Mouse (Mus musculus): ENCODE data around the gene Mepce. TPM values are rescaled to one million over a fixed set of nuclear protein-coding genes. Genes with fewer than 3 reads are reported as not detected.
"Not testable (repeated sequence)": the region's sequence is repeated elsewhere in the genome, so short reads cannot be mapped to it uniquely, and the experiment has no call there.

The Mepce gene
- total RNA-seq, 2 experiments from 2014 or later = 52.1 to 53.6 TPM

DNA sequence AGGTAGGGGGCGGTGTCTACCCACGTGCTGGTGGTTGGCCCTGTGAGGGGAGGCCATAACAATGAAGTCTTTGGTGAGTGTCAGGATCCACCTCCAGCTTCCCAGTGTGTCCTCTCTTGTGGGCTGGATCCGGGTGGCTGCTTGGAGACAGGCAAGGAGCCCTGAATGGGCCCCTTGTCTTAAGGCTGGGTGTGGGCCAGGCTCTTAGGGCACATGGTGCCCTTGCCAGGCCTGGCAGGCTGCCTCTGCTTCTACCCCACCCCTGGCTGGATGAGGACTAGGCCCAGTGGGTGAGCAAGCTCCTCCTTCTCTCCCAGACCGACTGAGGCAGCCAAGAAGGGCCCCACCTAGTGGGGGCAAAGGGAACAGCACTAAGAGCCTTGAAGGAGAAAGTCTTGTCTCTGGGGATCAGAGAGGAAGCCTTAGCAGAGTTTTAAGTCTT is 27.5 kb downstream of the Mepce start:
- peak; percentile 81 to 93 for DNase-seq (ENCODE audit: low spot score in 2 of 2)

DNA sequence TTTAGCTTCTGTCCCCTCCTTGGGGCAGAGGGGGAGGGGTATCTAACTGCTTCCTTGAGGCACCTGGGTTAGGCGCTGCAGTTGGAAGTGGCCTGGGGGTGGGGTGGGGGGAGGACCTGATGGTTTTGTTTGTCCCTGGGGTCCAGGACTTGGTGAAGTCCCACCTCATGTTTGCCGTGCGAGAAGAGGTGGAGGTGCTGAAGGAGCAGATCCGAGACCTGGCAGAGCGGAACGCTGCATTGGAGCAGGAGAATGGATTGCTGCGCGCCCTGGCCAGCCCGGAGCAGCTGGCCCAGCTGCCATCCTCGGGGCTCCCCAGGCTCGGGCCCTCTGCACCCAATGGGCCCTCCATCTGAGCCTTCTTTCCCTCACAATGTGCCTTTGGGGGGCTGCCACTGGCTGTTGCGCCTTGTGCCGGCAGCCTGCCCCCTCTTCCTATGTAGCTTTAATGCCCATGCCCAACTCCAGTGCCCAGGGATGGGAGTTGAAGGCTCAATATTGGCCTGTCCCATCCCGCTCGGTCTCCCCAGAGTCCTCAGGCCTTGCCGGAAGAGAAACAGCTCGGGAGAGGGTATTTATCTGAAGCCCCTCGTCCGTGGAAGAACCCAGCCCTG is 28.4 kb downstream of the Mepce start:
- DNase-seq (ENCODE audit: low spot score in 2 of 2) = no peak

DNA sequence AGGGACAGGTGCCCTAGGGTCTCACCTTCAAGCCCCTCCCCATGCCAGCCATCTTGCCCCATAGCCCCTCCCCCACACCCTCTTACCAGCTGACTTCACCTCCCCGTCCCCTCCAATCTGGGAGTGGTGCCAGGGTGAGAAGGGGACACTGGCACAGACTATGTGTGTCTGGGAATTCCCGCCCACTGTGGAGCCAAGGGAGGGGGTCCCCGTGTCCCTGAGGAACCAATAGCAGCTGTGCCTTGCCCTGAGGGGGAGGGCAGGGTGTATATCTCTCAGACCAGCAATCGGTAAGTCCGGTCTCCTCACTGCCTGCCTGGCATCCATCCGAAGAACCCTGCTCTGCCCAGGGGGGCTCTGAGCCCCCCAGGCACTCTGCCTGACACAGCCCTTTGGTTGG is 29.6 kb downstream of the Mepce start:
- peak; percentile 66 to 86 for DNase-seq (ENCODE audit: low spot score in 2 of 2)

DNA sequence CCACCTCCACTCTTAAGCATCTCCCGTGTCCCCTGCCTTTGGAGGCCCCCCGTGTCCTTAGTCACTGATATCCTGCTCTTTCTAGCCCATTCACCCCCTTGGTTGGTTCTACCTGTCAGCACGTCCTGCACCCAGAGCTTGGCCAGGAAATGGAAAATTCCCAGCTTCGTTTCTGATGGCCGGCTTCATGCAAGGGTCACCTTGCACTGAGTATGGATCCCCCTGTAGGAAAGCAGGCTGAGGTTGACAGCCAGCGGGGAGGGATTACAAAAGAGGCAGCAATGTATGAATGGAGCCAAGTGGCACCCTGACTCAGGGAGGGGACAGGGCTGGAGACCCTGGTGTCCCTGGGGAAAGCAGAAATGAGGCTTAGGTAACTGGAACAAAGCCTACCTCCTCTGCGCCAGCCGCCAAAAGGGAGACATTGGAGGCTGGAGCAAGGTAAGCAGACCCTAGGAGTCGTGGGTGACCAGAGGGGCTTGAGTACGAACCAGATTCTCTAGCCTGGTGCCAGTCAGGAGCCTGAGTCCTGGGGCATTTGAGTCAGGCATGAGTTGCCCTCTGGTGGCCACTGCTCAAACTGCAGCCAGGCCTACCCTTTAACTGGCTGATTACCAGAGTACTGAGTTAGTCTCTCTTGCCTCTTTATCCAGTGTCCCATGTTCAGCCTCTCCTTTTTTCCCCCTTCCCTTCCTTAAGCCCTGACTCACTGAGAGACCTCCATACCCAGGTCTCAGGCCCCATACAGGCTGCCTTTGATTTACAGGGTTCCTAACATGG is 30.4 kb downstream of the Mepce start:
- peak; percentile 68 to 96 for DNase-seq (ENCODE audit: low spot score in 2 of 2)

DNA sequence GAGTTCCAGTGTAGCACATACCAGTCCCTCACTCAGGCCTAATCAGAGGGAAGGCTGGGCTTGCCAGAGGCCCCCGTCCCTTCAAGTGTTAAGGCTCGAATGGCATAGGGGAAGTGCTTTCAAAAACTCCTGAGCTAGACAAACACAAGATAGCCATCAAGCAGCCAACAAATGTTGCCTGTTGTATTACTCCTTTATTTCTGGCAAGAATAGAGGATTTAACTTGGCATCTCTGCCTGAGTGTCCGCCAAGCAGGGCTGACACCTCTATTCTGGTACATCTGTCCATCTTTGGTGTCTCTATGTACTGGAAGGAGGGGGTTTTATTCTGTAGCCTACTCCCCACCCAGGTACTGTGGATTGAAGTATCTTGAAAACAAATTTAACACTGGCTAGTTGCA is 31.3 kb downstream of the Mepce start:
- DNase-seq (ENCODE audit: low spot score in 2 of 2) = no peak

DNA sequence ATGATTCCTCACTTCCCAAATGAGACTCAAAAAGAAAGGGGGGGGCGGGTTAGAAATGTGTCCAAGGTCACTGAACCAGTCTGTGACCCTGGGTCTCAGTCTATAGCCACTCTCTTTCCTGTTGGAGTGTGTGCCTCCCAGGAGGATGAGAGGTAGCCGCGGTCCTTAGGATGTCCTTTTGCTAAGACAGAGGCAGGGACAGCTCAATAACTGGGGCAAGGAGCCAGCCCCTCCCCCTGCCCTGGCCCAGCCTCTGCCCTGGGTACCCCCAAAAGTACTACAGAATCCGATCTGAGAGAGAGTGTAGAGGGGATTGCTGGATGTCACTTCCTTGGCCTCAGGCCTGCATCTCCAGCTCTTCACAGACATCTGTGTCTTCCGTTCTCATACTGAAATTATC is 32.0 kb downstream of the Mepce start:
- DNase-seq (ENCODE audit: low spot score in 2 of 2) = no peak

DNA sequence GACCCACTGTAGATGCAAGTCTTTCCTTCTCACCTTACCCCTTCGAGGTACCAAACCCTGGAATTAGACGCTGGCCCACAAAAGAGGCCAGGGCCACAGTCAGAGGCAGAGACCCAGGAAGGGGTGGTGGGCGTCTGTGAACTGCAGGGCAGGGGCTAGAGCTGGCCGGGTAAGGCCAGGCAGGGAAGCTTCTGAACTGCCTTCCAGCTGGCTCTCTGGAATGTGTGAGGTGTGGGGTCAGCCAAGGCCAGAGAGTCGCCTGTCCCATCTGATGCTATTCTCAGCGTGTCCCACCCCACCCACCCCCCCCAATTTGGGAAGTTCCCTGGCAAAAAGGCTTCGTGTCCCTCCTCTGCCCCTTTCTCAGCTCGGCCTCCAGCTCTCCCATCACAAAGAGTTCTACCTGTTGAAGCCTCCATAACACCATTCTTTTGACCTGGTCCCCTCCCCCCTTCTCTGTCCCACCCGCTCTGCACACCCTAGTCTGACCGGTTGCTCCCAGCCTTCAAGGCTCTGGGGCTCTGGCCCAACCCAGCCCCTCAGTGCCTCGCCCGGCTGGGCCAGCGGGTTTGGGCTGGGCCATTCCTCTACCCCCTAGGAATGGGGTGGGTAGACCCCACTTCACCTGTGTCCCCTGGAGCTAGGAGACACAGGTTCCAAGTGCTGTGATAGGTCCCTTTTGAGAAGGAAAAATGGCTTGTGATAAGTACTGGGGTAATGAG is 34.2 kb downstream of the Mepce start:
- DNase-seq (ENCODE audit: low spot score in 2 of 2) = no peak

DNA sequence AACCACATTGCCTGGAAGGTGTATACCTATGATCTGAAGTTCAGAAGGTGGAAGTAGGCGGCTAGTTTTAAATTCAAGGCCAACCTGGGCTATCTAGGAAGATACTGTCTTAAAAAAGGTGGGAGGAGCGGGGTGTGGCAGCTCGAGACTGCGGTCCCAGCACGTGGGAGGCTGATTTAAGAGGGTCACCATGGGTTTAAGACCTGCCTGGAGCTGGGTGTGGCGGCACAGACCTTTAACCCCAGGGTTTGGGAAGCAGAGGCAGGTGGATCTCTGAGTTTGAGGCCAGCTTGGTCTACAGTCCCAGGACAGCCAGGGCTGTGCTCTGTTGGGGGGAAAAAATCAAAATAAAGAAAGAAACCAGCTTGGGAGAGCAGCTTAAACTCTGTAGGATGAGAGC is 35.5 kb downstream of the Mepce start:
- DNase-seq (ENCODE audit: low spot score in 2 of 2) = no peak

DNA sequence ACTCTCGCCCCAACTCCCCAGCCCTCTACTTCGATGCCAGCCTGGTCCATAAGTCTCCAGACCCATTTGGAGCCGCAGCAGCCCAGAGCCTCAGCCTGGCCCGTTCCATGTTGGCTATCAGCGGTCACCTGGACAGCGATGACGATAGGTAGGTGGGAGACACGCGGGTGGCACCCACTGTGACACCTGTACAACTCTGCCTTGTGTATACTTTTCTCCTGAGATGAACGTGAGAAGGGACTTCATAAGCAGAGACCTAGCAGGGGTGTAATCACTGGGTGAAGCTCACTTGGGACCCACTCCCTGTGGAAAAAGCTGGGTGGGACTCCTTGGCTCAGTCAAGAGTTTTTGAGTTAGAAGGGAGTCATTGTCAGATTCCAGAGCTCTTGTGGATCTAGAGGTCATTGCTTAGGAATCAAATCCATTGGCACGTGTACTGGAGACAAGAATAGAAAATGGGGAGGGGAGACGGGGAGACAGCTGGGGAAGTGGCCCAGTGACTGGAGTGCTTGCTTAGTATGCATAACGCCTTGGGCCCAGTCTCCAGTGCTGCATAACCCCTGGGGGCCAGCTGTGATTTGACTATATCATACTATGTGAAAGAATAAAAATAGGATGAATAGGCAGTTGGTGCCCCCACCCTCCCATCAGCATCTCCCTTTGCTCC is 36.1 kb downstream of the Mepce start:
- DNase-seq (ENCODE audit: low spot score in 2 of 2) = no peak

DNA sequence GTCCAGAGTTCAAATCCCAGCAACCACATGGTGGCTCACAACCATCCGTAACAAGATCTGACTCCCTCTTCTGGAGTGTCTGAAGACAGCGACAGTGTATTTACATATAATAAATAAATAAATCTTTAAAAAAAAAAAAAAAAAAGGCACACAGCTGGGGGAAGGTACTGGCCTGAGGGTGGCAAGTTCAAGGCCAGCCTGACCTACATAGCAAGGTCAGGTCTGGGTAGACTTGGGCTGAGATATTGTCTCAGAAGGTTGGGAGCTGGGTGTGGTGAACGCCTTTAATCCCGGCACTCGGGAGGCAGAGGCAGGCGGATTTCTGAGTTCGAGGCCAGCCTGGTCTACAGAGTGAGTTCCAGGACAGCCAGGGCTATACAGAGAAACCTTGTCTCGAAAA is 37.2 kb downstream of the Mepce start:
- not testable (repeated sequence) for DNase-seq (ENCODE audit: low spot score in 2 of 2)

DNA sequence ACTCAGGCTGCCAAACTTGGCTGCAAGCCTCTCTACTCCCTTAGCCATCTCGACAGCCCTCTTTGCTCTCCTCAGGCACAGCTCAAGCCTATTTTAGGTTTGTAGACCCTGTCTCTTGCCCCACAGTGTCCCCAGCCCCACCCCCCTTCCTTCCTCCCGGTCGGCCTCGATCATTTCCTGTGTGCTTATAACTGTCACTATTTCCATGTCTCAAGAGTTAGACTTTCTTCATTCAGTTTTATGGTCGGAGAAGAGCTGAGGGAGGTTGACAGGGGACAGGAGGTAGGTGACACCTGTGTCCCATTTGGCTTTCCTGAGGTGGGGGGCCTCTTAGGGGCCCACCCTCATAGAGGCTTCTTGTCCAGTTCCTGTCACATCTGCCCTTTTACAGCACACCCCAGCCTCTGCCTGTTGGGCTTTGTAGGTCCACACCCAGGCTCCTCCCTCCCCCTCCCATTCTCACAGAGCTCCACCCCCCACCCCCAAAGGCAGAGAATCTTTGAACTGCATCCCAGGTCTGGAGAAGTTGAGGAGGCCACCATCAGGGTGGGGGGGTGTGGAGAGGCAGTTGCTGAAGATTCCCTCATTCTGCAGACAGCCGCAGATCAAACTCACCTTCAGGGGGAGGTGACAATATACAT is 38.1 kb downstream of the Mepce start:
- DNase-seq (ENCODE audit: low spot score in 2 of 2) = no peak

DNA sequence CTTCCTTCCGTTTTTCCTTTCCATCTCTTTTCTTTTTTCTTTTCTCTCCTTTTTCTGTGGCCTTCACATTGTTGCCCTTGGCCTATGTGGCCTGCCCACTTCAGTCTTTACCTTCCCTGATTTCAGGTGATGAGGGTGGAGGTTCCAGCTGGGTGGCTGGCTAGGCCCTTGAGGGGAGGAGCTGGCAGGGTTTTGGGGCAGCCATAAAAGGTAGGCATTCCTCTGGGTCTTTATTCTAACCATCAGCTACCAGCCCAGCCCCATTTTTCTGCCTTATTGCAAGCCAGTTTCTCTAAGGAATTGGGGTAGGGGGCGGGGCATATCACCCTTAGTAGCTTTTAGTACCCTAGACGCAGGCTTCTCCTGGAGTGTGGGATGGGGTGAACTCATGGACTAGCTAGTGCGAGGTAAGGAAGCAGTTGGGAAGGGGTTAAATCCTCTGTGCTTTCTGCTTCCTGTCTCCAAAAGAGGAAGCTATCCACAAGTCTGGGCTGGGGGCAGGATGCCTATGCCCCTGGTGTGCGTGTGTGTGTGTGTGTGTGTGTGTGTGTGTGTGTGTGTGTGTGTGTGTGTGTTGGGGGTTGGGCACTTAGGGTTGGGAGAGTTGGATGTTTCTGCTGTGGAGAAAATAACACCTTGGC is 39.2 kb downstream of the Mepce start:
- no peak for DNase-seq (ENCODE audit: low spot score in 2 of 2)

DNA sequence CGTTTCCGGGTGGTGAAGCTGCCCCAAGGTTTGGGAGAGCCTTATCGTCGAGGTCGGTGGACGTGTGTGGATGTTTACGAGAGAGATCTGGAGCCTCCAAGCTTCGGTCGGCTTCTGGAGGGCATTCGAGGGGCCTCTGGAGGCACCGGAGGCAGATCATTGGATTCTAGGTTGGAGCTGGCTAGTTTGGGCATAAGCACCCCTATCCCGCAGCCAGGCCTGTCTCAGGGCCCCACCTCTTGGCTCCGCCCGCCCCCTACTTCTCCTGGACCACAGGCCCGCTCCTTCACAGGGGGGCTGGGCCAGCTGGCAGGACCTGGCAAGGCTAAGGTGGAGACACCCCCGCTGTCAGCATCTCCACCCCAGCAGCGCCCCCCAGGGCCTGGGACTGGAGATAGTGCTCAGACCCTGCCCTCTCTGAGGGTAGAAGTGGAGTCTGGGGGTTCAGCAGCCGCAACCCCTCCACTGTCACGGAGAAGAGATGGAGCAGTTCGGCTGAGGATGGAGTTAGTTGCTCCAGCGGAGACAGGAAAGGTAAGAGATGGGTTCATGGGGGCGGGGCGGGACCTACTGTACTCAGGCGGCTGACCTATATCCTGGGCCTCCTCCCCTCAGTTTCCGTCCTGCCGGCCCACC is 40.0 kb downstream of the Mepce start:
- DNase-seq (ENCODE audit: low spot score in 2 of 2) = no peak

DNA sequence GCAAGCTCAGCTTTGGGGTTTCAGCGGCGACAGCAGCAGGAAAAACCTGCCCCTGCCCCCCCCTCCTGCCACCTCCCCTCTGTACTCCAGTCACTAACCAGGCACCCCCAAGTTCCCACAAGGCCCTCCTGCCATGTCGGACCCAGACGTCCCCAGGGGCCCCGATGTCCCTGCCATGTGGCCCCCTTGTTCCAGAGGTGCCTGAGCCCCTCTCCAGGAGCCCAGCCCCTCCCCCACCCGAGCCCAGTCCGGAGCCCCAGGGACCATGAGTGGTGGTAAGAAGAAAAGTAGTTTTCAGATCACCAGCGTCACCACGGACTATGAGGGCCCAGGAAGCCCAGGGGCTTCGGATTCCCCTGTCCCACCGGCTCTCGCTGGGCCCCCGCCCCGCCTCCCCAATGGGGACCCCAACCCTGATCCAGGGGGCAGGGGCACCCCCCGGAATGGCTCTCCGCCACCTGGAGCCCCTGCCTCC is 40.6 kb downstream of the Mepce start:
- DNase-seq (ENCODE audit: low spot score in 2 of 2) = no peak

DNA sequence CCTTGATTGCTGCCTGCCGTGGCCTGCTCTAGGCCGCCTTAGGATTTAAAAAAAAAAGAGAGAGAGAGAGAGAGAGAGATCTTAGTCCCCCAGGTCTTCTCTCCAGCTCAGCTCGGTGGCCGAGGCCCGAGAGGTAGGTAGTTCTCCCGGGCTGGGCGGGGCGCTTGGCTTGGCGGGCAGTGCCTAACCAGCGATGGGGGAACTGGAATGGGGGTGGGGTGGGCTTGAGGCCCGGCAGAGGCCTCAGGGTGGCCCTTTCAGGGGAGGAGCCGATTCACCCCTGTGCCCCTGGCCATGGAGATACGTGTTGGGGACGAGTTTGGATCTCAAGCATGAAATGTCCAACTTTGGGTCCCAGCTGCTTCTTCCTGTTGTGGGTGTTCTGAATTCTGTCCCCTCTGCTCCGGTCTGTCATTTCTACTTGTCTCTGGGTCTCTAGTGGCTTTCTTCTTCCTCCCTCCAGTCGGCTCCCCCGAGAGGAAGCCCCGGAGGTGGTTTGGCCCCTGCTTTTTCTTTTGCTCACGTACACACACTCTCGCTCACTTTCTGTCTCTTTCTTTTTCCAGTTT is 41.1 kb downstream of the Mepce start:
- no peak for DNase-seq (ENCODE audit: low spot score in 2 of 2)

DNA sequence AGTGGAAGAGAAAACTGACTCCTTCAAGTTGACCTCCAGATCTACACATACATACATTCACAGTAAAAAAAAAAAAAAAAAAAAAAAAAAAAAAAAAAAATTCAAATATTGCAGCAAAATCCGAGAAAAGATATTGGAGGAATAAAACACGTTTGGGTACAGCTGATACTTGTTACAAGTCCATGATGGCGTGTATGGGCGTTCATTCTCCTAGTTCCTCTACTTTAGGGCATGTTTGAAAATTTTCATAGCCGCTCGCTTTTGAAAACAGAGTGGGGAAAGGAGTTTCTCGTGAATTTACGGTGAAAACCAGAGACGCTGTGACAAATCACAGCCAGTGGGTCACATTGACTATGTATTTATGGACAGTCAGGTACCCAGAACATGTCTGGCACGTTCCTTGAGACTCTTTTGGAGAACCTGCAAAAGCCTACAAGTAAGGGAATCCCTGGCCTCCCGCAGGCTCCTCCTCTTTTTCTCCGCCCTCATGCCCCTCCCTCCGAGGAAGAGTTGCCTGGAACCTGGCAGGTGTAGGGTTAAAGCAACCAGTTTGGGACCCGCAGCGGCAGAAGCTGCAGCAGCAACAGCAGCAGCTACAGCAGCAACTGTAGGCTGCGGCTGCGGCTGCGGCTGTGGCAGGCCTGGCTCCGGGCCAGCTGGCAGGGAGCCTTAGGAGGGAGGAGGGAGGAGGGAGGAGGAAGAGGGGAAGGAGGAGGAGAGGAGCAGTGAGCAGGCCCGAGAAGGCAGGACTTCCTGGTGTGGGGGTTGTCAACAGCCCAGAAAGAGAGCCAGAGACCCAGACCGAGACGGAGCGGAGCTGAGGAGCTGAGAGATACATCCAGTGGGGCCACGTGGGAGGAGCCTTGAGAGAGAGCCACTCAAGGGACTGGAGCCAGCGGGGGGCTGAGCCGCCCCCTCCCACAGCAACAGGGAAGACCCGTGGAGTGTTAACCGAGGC is 42.0 kb downstream of the Mepce start, which contains the start of gene Tsc22d4:
Gene Tsc22d4, plus strand, starts transcription at position 517 of the 958 bp plus-strand sequence.
- peak; percentile 86 to 88 for DNase-seq (ENCODE audit: low spot score in 2 of 2)

DNA sequence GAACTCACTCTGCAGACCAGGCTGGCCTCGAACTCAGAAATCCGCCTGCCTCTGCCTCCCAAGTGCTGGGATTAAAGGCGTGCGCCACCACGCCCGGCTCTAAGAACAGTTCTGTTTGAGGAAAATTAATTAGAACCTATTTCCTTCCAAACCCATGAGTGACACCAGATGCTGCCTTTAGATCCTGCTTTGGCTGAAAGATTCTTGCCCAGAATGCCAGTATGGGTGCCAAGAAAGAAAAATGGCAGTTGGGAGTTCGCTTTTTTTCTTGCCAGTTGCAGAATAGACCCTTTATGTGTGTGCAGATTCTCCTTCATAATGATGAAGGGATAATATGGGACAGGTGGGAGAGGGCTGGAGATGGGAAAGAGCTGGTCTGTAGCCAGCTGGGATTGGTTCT is 43.3 kb downstream of the Mepce start:
- peak in 1 of 2 experiments; percentile 39 for DNase-seq (ENCODE audit: low spot score in 2 of 2)

DNA sequence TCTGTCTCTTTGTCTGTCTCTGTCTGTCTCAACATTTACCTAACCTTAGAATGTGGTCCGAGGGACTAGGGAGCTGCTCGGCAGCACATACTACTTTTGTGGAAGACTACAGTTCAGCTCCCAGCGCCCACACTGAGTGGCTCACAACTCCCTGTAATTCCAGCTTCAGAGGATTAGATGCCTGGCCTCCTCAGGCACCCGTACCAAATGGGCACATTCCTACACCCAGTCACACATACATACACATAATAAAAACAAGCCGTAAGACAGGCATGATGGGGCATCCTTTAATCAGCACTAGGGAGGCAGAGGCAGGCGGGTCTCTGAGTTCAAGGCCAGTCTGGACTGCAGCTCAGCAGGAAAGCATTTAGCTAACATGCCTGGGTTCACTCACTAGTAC is 44.6 kb downstream of the Mepce start:
- DNase-seq (ENCODE audit: low spot score in 2 of 2) = no peak

Measured in layer of hippocampus, adult 18-20 months (tissue).